30 mouse cellular contexts compared by ENCODE assay signal in the genomic region with DNA sequence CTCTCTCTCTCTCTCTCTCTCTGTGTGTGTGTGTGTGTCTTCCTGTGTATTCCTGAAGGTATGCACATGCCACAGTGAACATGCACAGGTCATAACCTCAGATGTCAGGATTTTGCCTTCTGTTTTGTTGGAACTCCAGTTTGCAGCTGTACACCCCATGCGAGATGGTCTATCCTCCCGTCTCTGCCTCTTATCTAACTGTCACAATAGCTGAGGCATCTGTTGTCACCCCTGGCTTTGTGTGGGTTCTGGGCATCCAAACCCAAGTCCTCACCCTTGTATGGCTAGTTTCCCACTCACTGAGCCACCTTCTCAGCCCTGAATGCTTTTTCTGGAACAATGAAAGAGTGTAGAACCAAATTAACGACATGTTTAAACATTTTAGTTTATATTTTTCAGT. TPM values are rescaled to one million over a fixed set of nuclear protein-coding genes. Genes with fewer than 3 reads are reported as not detected.
"Had no signal": no experiment of that assay in that cellular context is flagged by ENCODE, and none has a peak within 500 bp of the region (broad histone marks: within the 10 kb centered on the region; RNA-seq: fewer than 3 reads in every experiment).

No protein-coding gene starts in this region.

- H3K4me2 ChIP-seq: limb, embryonic 12.5 days; limb, embryonic 13.5 days; limb, embryonic 15.5 days; liver, embryonic 11.5 days; liver, embryonic 12.5 days; liver, embryonic 13.5 days; liver, embryonic 15.5 days; lung, embryonic 14.5 days; lung, embryonic 15.5 days; midbrain, embryonic 11.5 days; midbrain, embryonic 12.5 days; midbrain, embryonic 13.5 days; midbrain, embryonic 15.5 days had no signal

- H3K9me3 ChIP-seq: limb, embryonic 10.5 days; limb, embryonic 12.5 days; limb, embryonic 13.5 days; limb, embryonic 15.5 days; liver, embryonic 12.5 days; liver, embryonic 13.5 days; liver, embryonic 15.5 days; lung, embryonic 15.5 days; midbrain, embryonic 10.5 days; midbrain, embryonic 12.5 days; midbrain, embryonic 13.5 days; midbrain, embryonic 15.5 days had no signal

- H3K4me3 ChIP-seq: limb, embryonic 10.5 days; limb, embryonic 12.5 days; limb, embryonic 13.5 days; limb, embryonic 15.5 days; liver, embryonic 12.5 days; liver, embryonic 13.5 days; liver, embryonic 15.5 days; lung, embryonic 15.5 days; megakaryocyte, embryonic 14.5 days; midbrain, embryonic 10.5 days; midbrain, embryonic 12.5 days; midbrain, embryonic 13.5 days; midbrain, embryonic 15.5 days; myocyte had no signal

- H3K36me3 ChIP-seq: limb, embryonic 10.5 days; limb, embryonic 12.5 days; limb, embryonic 13.5 days; limb, embryonic 15.5 days; liver, embryonic 12.5 days; liver, embryonic 13.5 days; liver, embryonic 15.5 days; lung, embryonic 15.5 days; midbrain, embryonic 10.5 days; midbrain, embryonic 12.5 days; midbrain, embryonic 13.5 days; midbrain, embryonic 15.5 days had no signal

- H3K27me3 ChIP-seq: limb, embryonic 12.5 days; limb, embryonic 13.5 days; limb, embryonic 15.5 days; liver, embryonic 12.5 days; liver, embryonic 13.5 days; liver, embryonic 15.5 days; lung, embryonic 15.5 days; megakaryocyte, embryonic 14.5 days; midbrain, embryonic 12.5 days; midbrain, embryonic 13.5 days; midbrain, embryonic 15.5 days had no signal

- H3K4me1 ChIP-seq: limb, embryonic 10.5 days; limb, embryonic 12.5 days; limb, embryonic 13.5 days; limb, embryonic 15.5 days; lung, embryonic 15.5 days; midbrain, embryonic 10.5 days; midbrain, embryonic 12.5 days; midbrain, embryonic 13.5 days; midbrain, embryonic 15.5 days had no signal

- H3K27ac ChIP-seq: limb, embryonic 10.5 days; limb, embryonic 12.5 days; limb, embryonic 13.5 days; limb, embryonic 15.5 days; liver, embryonic 12.5 days; liver, embryonic 13.5 days; liver, embryonic 14.5 days; liver, embryonic 15.5 days; lung, embryonic 15.5 days; macrophage; midbrain, embryonic 10.5 days; midbrain, embryonic 12.5 days; midbrain, embryonic 13.5 days; midbrain, embryonic 15.5 days had no signal

- H3K9ac ChIP-seq: limb, embryonic 12.5 days; limb, embryonic 13.5 days; limb, embryonic 15.5 days; liver, embryonic 12.5 days; liver, embryonic 13.5 days; liver, embryonic 14.5 days; liver, embryonic 15.5 days; liver, postnatal 0 days; lung, embryonic 14.5 days; lung, embryonic 15.5 days; midbrain, embryonic 12.5 days; midbrain, embryonic 13.5 days; midbrain, embryonic 15.5 days had no signal

- DNase-seq: left cerebral cortex, postnatal 4 days; liver; liver, embryonic 13.5 days; liver, postnatal 0 days; lung, adult 18-20 months; lung, adult 2 months; lung, embryonic 14.5 days; lung, postnatal 10 days; lung, postnatal 14 days; lung, postnatal 36 days; lung, postnatal 4 days; midbrain, embryonic 14.5 days had no signal

RNA-seq across cellular contexts. Expression of gene Rasgrp3, which starts 44.7 kb away (rescaled TPM):
- total RNA-seq: megakaryocyte-erythroid progenitor cell, adult 5-6 weeks had no signal
